Mouse (Mus musculus): Measurements from ENCODE around the gene Erlin1. TPM values are rescaled to one million over a fixed set of nuclear protein-coding genes. Genes with fewer than 3 reads are reported as not detected.

Gene Erlin1
- 35.1 and 37.6 TPM in 2 replicates for polyA plus RNA-seq (2012; ENCODE audit: insufficient read depth, insufficient read length, missing spikeins)

GRCm38 (mm10) chr19:44069121-44069913, at the start of gene Erlin1:
Erlin1 (minus strand) TSS chr19:44069785.
- Histone ChIP-seq H3K4me1 (ENCODE audit: control insufficient read depth, insufficient read depth, low read length) (peaks cover 16% of the 10 kb centered on the region), H3K4me3 (ENCODE audit: insufficient read depth, low read length) (peak within 1 kb of the TSS; percentile 71), H3K27ac (ENCODE audit: insufficient read depth, low read depth, low read length) (peak within 1 kb of the TSS; percentile 85)
- TF ChIP-seq CTCF (IDR thresholded peaks at IDR 0.05; ENCODE audit: low read depth, low read length) (no peak), POLR2A (IDR thresholded peaks at IDR 0.05; ENCODE audit: borderline replicate concordance, low read depth, low read length) (no peak)

- peaks cover 11% of the 10 kb centered on the region for H3K4me1 ChIP-seq (ENCODE audit: control insufficient read depth, insufficient read depth, low read length)
- H3K4me3 ChIP-seq (ENCODE audit: insufficient read depth, low read length): no peak overlapping the region
- TF ChIP-seq POLR2A (IDR thresholded peaks at IDR 0.05; ENCODE audit: borderline replicate concordance, low read depth, low read length) (no peak), CTCF (IDR thresholded peaks at IDR 0.05; ENCODE audit: low read depth, low read length) (no peak)
- no peak overlapping the region for H3K27ac ChIP-seq (ENCODE audit: insufficient read depth, low read depth, low read length)
Measured at GRCm38 (mm10) chr19:44117793-44118192, 48.2 kb upstream of the Erlin1 start.

GRCm38 (mm10) chr19:44111706-44112105, 42.1 kb upstream of the Erlin1 start:
- Histone ChIP-seq H3K4me1 (ENCODE audit: control insufficient read depth, insufficient read depth, low read length) (peaks cover 15% of the 10 kb centered on the region), H3K27ac (ENCODE audit: insufficient read depth, low read depth, low read length) (no peak overlapping the region)
- no peak for TF ChIP-seq CTCF (IDR thresholded peaks at IDR 0.05; ENCODE audit: low read depth, low read length)
- TF ChIP-seq POLR2A (IDR thresholded peaks at IDR 0.05; ENCODE audit: borderline replicate concordance, low read depth, low read length): no peak

GRCm38 (mm10) chr19:44110356-44110755, 40.8 kb upstream of the Erlin1 start:
- no peak overlapping the region for H3K27ac ChIP-seq (ENCODE audit: insufficient read depth, low read depth, low read length)
- H3K4me1 ChIP-seq (ENCODE audit: control insufficient read depth, insufficient read depth, low read length): peaks cover 20% of the 10 kb centered on the region
- no peak for TF ChIP-seq CTCF (IDR thresholded peaks at IDR 0.05; ENCODE audit: low read depth, low read length)
- TF ChIP-seq POLR2A (IDR thresholded peaks at IDR 0.05; ENCODE audit: borderline replicate concordance, low read depth, low read length): no peak
- no peak overlapping the region for H3K4me3 ChIP-seq (ENCODE audit: insufficient read depth, low read length)

More at GRCm38 (mm10) chr19:44111706-44112105, 42.1 kb upstream of the Erlin1 start:
- H3K4me3 ChIP-seq (ENCODE audit: insufficient read depth, low read length): no peak overlapping the region

- Histone ChIP-seq H3K4me1 (ENCODE audit: control insufficient read depth, insufficient read depth, low read length) (peaks cover 28% of the 10 kb centered on the region), H3K27ac (ENCODE audit: insufficient read depth, low read depth, low read length) (peak overlapping the region; percentile 30; the same call in 1 of the 2 replicates), H3K4me3 (ENCODE audit: insufficient read depth, low read length) (no peak overlapping the region)
- TF ChIP-seq POLR2A (IDR thresholded peaks at IDR 0.05; ENCODE audit: borderline replicate concordance, low read depth, low read length) (no peak), CTCF (IDR thresholded peaks at IDR 0.05; ENCODE audit: low read depth, low read length) (no peak)
Measured at GRCm38 (mm10) chr19:44108996-44109395, 39.4 kb upstream of the Erlin1 start.

- peak overlapping the region; percentile 44 for H3K27ac ChIP-seq (ENCODE audit: insufficient read depth, low read depth, low read length)
- TF ChIP-seq POLR2A (IDR thresholded peaks at IDR 0.05; ENCODE audit: borderline replicate concordance, low read depth, low read length): no peak
- TF ChIP-seq CTCF (IDR thresholded peaks at IDR 0.05; ENCODE audit: low read depth, low read length): no peak
- H3K4me3 ChIP-seq (ENCODE audit: insufficient read depth, low read length): peak overlapping the region; percentile 94
- peaks cover 30% of the 10 kb centered on the region for H3K4me1 ChIP-seq (ENCODE audit: control insufficient read depth, insufficient read depth, low read length)
Measured at GRCm38 (mm10) chr19:44107661-44108521, 38.3 kb upstream of the Erlin1 start.

- Histone ChIP-seq H3K4me1 (ENCODE audit: control insufficient read depth, insufficient read depth, low read length) (peaks cover 30% of the 10 kb centered on the region), H3K4me3 (ENCODE audit: insufficient read depth, low read length) (peak within 1 kb of the TSS; percentile 94), H3K27ac (ENCODE audit: insufficient read depth, low read depth, low read length) (peak within 1 kb of the TSS; percentile 44)
- TF ChIP-seq POLR2A (IDR thresholded peaks at IDR 0.05; ENCODE audit: borderline replicate concordance, low read depth, low read length): no peak
- TF ChIP-seq CTCF (IDR thresholded peaks at IDR 0.05; ENCODE audit: low read depth, low read length): no peak
Measured at GRCm38 (mm10) chr19:44106831-44107660, 37.5 kb upstream of the Erlin1 start, which contains the start of gene Chuk. Chuk (minus strand) TSS chr19:44107480.

GRCm38 (mm10) chr19:44104393-44104792, 34.8 kb upstream of the Erlin1 start:
- Histone ChIP-seq H3K27ac (ENCODE audit: insufficient read depth, low read depth, low read length) (no peak overlapping the region), H3K4me3 (ENCODE audit: insufficient read depth, low read length) (no peak overlapping the region), H3K4me1 (ENCODE audit: control insufficient read depth, insufficient read depth, low read length) (peaks cover 30% of the 10 kb centered on the region)
- no peak for TF ChIP-seq POLR2A (IDR thresholded peaks at IDR 0.05; ENCODE audit: borderline replicate concordance, low read depth, low read length)
- TF ChIP-seq CTCF (IDR thresholded peaks at IDR 0.05; ENCODE audit: low read depth, low read length): no peak

- Histone ChIP-seq H3K4me3 (ENCODE audit: insufficient read depth, low read length) (no peak overlapping the region), H3K4me1 (ENCODE audit: control insufficient read depth, insufficient read depth, low read length) (peaks cover 20% of the 10 kb centered on the region), H3K27ac (ENCODE audit: insufficient read depth, low read depth, low read length) (no peak overlapping the region)
- TF ChIP-seq POLR2A (IDR thresholded peaks at IDR 0.05; ENCODE audit: borderline replicate concordance, low read depth, low read length) (no peak), CTCF (IDR thresholded peaks at IDR 0.05; ENCODE audit: low read depth, low read length) (no peak)
Measured at GRCm38 (mm10) chr19:44103001-44103400, 33.4 kb upstream of the Erlin1 start.

Measured in bone marrow macrophage, adult 2 months (primary cell).